Mouse (Mus musculus) embryonic facial prominence, embryonic 10.5 days (tissue): ENCODE measurements around the gene Hmga2. TPM values are rescaled to one million over a fixed set of nuclear protein-coding genes. Genes with fewer than 3 reads are reported as not detected.
A peak's percentile ranks its signal among the peaks of the same experiment; 100 is the strongest.

Experiments
- DNase-seq: peaks from one replicate; pipeline ENCODE4 v3.0.0-alpha.2; 2017; ENCODE audit warnings: low spot score
- H3K27ac ChIP-seq: fragments of 300-500 bp; sonication (generic); replicated peaks from 2 replicates; pipeline ENCODE4 v1.5.1; 2016; ENCODE audit warnings: mild to moderate bottlenecking
- H3K27me3 ChIP-seq: fragments of 300-500 bp; sonication (generic); replicated peaks from 2 replicates; pipeline ENCODE4 v1.6.1; 2016; ENCODE audit warnings: low read depth, mild to moderate bottlenecking; ENCODE audit not compliant: poor library complexity, severe bottlenecking
- H3K36me3 ChIP-seq: fragments of 300-500 bp; sonication (generic); replicated peaks from 2 replicates; pipeline ENCODE4 v1.6.1; 2016; ENCODE audit warnings: mild to moderate bottlenecking, moderate library complexity
- H3K4me1 ChIP-seq: fragments of 300-500 bp; sonication (generic); 2 replicates; pipeline ENCODE4 v1.6.1; 2016
- H3K4me3 ChIP-seq: fragments of 300-500 bp; sonication (generic); 2 replicates; pipeline ENCODE4 v1.5.1; 2016; ENCODE audit warnings: mild to moderate bottlenecking, moderate library complexity
- H3K9me3 ChIP-seq: fragments of 300-500 bp; sonication (generic); 2 replicates; pipeline ENCODE4 v1.6.1; 2016; ENCODE audit warnings: mild to moderate bottlenecking
- WGBS: fragments of 180-500 bp; shearing (Covaris S2); methylation state at CpG from one replicate; pipeline ENCODE4 v1.1.7; 2016; 5-methylcytosine and 5-hydroxymethylcytosine counted together
- polyA plus RNA-seq: library from polyadenylated mRNA; unstranded; fragments of >200 nt; fragmentation: Nextera tagmentation; extraction: Ambion mirVana; gene quantifications from 2 replicates; pipeline ENCODE4 v1.2.1, GENCODE M21; 2016

The Hmga2 gene
- polyA plus RNA-seq, 1 experiment from 2014 or later, result 94.0 TPM

GRCm38 (mm10) chr10:120418738-120419523 is 57.3 kb downstream of the Hmga2 start:
- H3K27me3 ChIP-seq, result no peaks in the 10 kb centered on the region
- 66% methylated on average over 16 of the region's 16 CpGs for whole genome bisulfite sequencing
- DNase-seq, result no peak
- H3K4me3 ChIP-seq, result no peak overlapping the region
- no peaks in the 10 kb centered on the region for H3K9me3 ChIP-seq
- H3K36me3 ChIP-seq, result peaks cover 64% of the 10 kb centered on the region
- H3K27ac ChIP-seq, result peak overlapping the region; percentile 83
- peaks cover 84% of the 10 kb centered on the region for H3K4me1 ChIP-seq

GRCm38 (mm10) chr10:120418211-120418610 is 58.1 kb downstream of the Hmga2 start:
- peak overlapping the region; percentile 83 for H3K27ac ChIP-seq
- 0 out of 2 replicates have a peak overlapping the region, but pooled peaks have one; percentile 32 for H3K4me3 ChIP-seq
- DNase-seq, result no peak
- H3K27me3 ChIP-seq, result no peaks in the 10 kb centered on the region
- 60% methylated on average over 7 of the region's 7 CpGs for whole genome bisulfite sequencing
- H3K4me1 ChIP-seq, result peaks cover 77% of the 10 kb centered on the region
- peaks cover 64% of the 10 kb centered on the region for H3K36me3 ChIP-seq
- no peaks in the 10 kb centered on the region for H3K9me3 ChIP-seq

GRCm38 (mm10) chr10:120417488-120418118 is 58.7 kb downstream of the Hmga2 start:
- DNase-seq, result peak; percentile 68
- Histone ChIP-seq H3K9me3 (no peaks in the 10 kb centered on the region), H3K4me1 (peaks cover 71% of the 10 kb centered on the region), H3K4me3 (peak overlapping the region; percentile 32; the same call in 1 of the 2 replicates), H3K27me3 (no peaks in the 10 kb centered on the region), H3K27ac (peak overlapping the region; percentile 83), H3K36me3 (peaks cover 64% of the 10 kb centered on the region)
- WGBS, result 3% methylated on average over 7 of the region's 7 CpGs

GRCm38 (mm10) chr10:120417116-120417487 is 59.2 kb downstream of the Hmga2 start:
- peaks cover 62% of the 10 kb centered on the region for H3K36me3 ChIP-seq

GRCm38 (mm10) chr10:120416628-120417027 is 59.6 kb downstream of the Hmga2 start:
- H3K9me3 ChIP-seq, result no peaks in the 10 kb centered on the region
- H3K4me3 ChIP-seq, result peak overlapping the region; percentile 17; the same call in 1 of the 2 replicates
- H3K27me3 ChIP-seq, result no peaks in the 10 kb centered on the region
- H3K36me3 ChIP-seq, result peaks cover 62% of the 10 kb centered on the region
- peak overlapping the region; percentile 83 for H3K27ac ChIP-seq
- WGBS, result 35% methylated on average over 12 of the region's 12 CpGs
- H3K4me1 ChIP-seq, result peaks cover 62% of the 10 kb centered on the region
- no peak for DNase-seq

More at GRCm38 (mm10) chr10:120417116-120417487, 59.2 kb downstream of the Hmga2 start:
- 10% methylated on average over 5 of the region's 5 CpGs for WGBS
- Histone ChIP-seq H3K4me3 (peak overlapping the region; percentile 17; the same call in 1 of the 2 replicates), H3K27ac (peak overlapping the region; percentile 83), H3K4me1 (peaks cover 66% of the 10 kb centered on the region), H3K9me3 (no peaks in the 10 kb centered on the region), H3K27me3 (no peaks in the 10 kb centered on the region)
- peak; percentile 55 for DNase-seq

GRCm38 (mm10) chr10:120412215-120412614 is 64.1 kb downstream of the Hmga2 start:
- no peak for DNase-seq
- H3K36me3 ChIP-seq, result peaks cover 58% of the 10 kb centered on the region
- H3K4me1 ChIP-seq, result peaks cover 42% of the 10 kb centered on the region
- H3K4me3 ChIP-seq, result no peak overlapping the region
- no peak overlapping the region for H3K27ac ChIP-seq
- WGBS, result 88% methylated on average over 5 of the region's 5 CpGs
- H3K9me3 ChIP-seq, result no peaks in the 10 kb centered on the region
- H3K27me3 ChIP-seq, result no peaks in the 10 kb centered on the region

GRCm38 (mm10) chr10:120410958-120411357 is 65.3 kb downstream of the Hmga2 start:
- 77% methylated on average over 4 of the region's 4 CpGs for WGBS

GRCm38 (mm10) chr10:120409131-120409530 is 67.1 kb downstream of the Hmga2 start:
- peaks cover 47% of the 10 kb centered on the region for H3K36me3 ChIP-seq
- no peaks in the 10 kb centered on the region for H3K27me3 ChIP-seq
- H3K4me3 ChIP-seq, result no peak overlapping the region
- DNase-seq, result no peak
- WGBS, result 86% methylated on average over 9 of the region's 9 CpGs
- 0 out of 2 replicates have a peak overlapping the region, but pooled peaks have one; percentile 19 for H3K27ac ChIP-seq
- peaks cover 38% of the 10 kb centered on the region for H3K4me1 ChIP-seq
- no peaks in the 10 kb centered on the region for H3K9me3 ChIP-seq

More at GRCm38 (mm10) chr10:120410958-120411357, 65.3 kb downstream of the Hmga2 start:
- Histone ChIP-seq H3K27ac (no peak overlapping the region), H3K9me3 (no peaks in the 10 kb centered on the region), H3K27me3 (no peaks in the 10 kb centered on the region), H3K36me3 (peaks cover 52% of the 10 kb centered on the region), H3K4me1 (peaks cover 42% of the 10 kb centered on the region), H3K4me3 (no peak overlapping the region)
- no peak for DNase-seq

- WGBS, result 22% methylated on average over 9 of the region's 9 CpGs
- H3K4me1 ChIP-seq, result peaks cover 55% of the 10 kb centered on the region
- peak; percentile 57 for DNase-seq
- H3K27me3 ChIP-seq, result no peaks in the 10 kb centered on the region
- peaks cover 50% of the 10 kb centered on the region for H3K36me3 ChIP-seq
- peak overlapping the region; percentile 57; the same call in 1 of the 2 replicates for H3K27ac ChIP-seq
- H3K4me3 ChIP-seq, result no peak overlapping the region
- no peaks in the 10 kb centered on the region for H3K9me3 ChIP-seq
Observed at GRCm38 (mm10) chr10:120407230-120407629, 69.0 kb downstream of the Hmga2 start.

GRCm38 (mm10) chr10:120406038-120406437 is 70.2 kb downstream of the Hmga2 start:
- no peaks in the 10 kb centered on the region for H3K9me3 ChIP-seq
- peaks cover 63% of the 10 kb centered on the region for H3K4me1 ChIP-seq
- no peak for DNase-seq
- 73% methylated on average over 9 of the region's 9 CpGs for WGBS
- no peaks in the 10 kb centered on the region for H3K27me3 ChIP-seq
- H3K27ac ChIP-seq, result 0 out of 2 replicates have a peak overlapping the region, but pooled peaks have one; percentile 24
- peaks cover 50% of the 10 kb centered on the region for H3K36me3 ChIP-seq
- H3K4me3 ChIP-seq, result no peak overlapping the region

- Histone ChIP-seq H3K4me1 (peaks cover 70% of the 10 kb centered on the region), H3K36me3 (peaks cover 54% of the 10 kb centered on the region)
Observed at GRCm38 (mm10) chr10:120405322-120405721, 70.9 kb downstream of the Hmga2 start.

GRCm38 (mm10) chr10:120402966-120403365 is 73.3 kb downstream of the Hmga2 start:
- DNase-seq, result no peak
- Histone ChIP-seq H3K4me1 (peaks cover 77% of the 10 kb centered on the region), H3K27ac (no peak overlapping the region), H3K27me3 (no peaks in the 10 kb centered on the region), H3K4me3 (no peak overlapping the region), H3K9me3 (no peaks in the 10 kb centered on the region), H3K36me3 (peaks cover 57% of the 10 kb centered on the region)
- WGBS, result 88% methylated on average over 5 of the region's 5 CpGs

More at GRCm38 (mm10) chr10:120405322-120405721, 70.9 kb downstream of the Hmga2 start:
- Histone ChIP-seq H3K27me3 (no peaks in the 10 kb centered on the region), H3K4me3 (no peak overlapping the region), H3K9me3 (no peaks in the 10 kb centered on the region), H3K27ac (no peak overlapping the region)
- no peak for DNase-seq
- WGBS, result 84% methylated on average over 4 of the region's 4 CpGs
